Mouse (Mus musculus) cortical plate, adult 2 months (tissue): ENCODE measurements around the gene Klf9.

Experiments
- CTCF ChIP-seq: fragments of 200-500 bp; IDR thresholded peaks from 2 replicates; pipeline ENCODE4 v1.5.1; 2011; ENCODE audit warnings: mild to moderate bottlenecking, control low read depth, low read length; ENCODE audit not compliant: insufficient read depth; ENCODE audit errors: extremely low read depth
- POLR2A ChIP-seq: fragments of 200-500 bp; IDR thresholded peaks from 2 replicates; pipeline ENCODE4 v1.6.1; 2011; ENCODE audit warnings: mild to moderate bottlenecking, low read length, control low read depth; ENCODE audit not compliant: insufficient read depth; ENCODE audit errors: extremely low read depth

- TF ChIP-seq CTCF (no peak), POLR2A (no peak)
These were observed 12.0 kb downstream of the Klf9 start for GRCm38 (mm10) chr19:23152771-23153605.
